Mouse (Mus musculus): Measurements from ENCODE around the gene Slc30a3. TPM values are rescaled to one million over a fixed set of nuclear protein-coding genes. Genes with fewer than 3 reads are reported as not detected.

Gene Slc30a3
- polyA plus RNA-seq, 1 experiment from 2014 or later: 0.50 TPM

- Histone ChIP-seq H3K9me3 (no peaks in the 10 kb centered on the region), H3K4me3 (no peak overlapping the region), H3K27me3 (peaks cover 70% of the 10 kb centered on the region), H3K27ac (no peak overlapping the region), H3K4me1 (no peaks in the 10 kb centered on the region), H3K4me2 (no peak overlapping the region), H3K9ac (no peak overlapping the region), H3K36me3 (no peaks in the 10 kb centered on the region)
- 75% methylated on average over 2 of the region's 2 CpGs for WGBS
- ATAC-seq (ENCODE audit: insufficient number of reproducible peaks, low FRiP score, low TSS enrichment, low read depth): no peak
Measured at GRCm38 (mm10) chr5:31087131-31087530, 20.9 kb downstream of the Slc30a3 start.

- no peaks in the 10 kb centered on the region for H3K4me1 ChIP-seq
- H3K27ac ChIP-seq: no peak overlapping the region
- H3K9ac ChIP-seq: no peak overlapping the region
- ATAC-seq (ENCODE audit: insufficient number of reproducible peaks, low FRiP score, low TSS enrichment, low read depth): no peak
- peaks cover 64% of the 10 kb centered on the region for H3K27me3 ChIP-seq
- H3K9me3 ChIP-seq: no peaks in the 10 kb centered on the region
- no peaks in the 10 kb centered on the region for H3K36me3 ChIP-seq
- H3K4me2 ChIP-seq: no peak overlapping the region
- H3K4me3 ChIP-seq: no peak overlapping the region
- 29% methylated on average over 7 of the region's 7 CpGs for WGBS
Measured at GRCm38 (mm10) chr5:31086606-31087005, 21.4 kb downstream of the Slc30a3 start.

GRCm38 (mm10) chr5:31083949-31084348, 24.1 kb downstream of the Slc30a3 start:
- Histone ChIP-seq H3K27me3 (peaks cover 38% of the 10 kb centered on the region), H3K9ac (no peak overlapping the region), H3K4me1 (0 out of 2 replicates have a peak, but pooled peaks cover 5% of the 10 kb centered on the region), H3K4me2 (no peak overlapping the region), H3K9me3 (no peaks in the 10 kb centered on the region), H3K27ac (no peak overlapping the region), H3K4me3 (no peak overlapping the region), H3K36me3 (peaks cover 2% of the 10 kb centered on the region)
- WGBS: 12% methylated on average over 8 of the region's 8 CpGs
- ATAC-seq (ENCODE audit: insufficient number of reproducible peaks, low FRiP score, low TSS enrichment, low read depth): no peak

- WGBS: 28% methylated on average over 12 of the region's 12 CpGs
Measured at GRCm38 (mm10) chr5:31082935-31083625, 25.0 kb downstream of the Slc30a3 start.

GRCm38 (mm10) chr5:31082355-31082754, 25.7 kb downstream of the Slc30a3 start:
- Histone ChIP-seq H3K36me3 (peaks cover 18% of the 10 kb centered on the region), H3K27ac (no peak overlapping the region), H3K4me1 (0 out of 2 replicates have a peak, but pooled peaks cover 5% of the 10 kb centered on the region), H3K9me3 (no peaks in the 10 kb centered on the region), H3K4me3 (no peak overlapping the region), H3K27me3 (peaks cover 25% of the 10 kb centered on the region), H3K9ac (no peak overlapping the region), H3K4me2 (no peak overlapping the region)
- ATAC-seq (ENCODE audit: insufficient number of reproducible peaks, low FRiP score, low TSS enrichment, low read depth): no peak
- 18% methylated on average over 5 of the region's 5 CpGs for WGBS

More at GRCm38 (mm10) chr5:31082935-31083625, 25.0 kb downstream of the Slc30a3 start:
- H3K27ac ChIP-seq: no peak overlapping the region
- H3K4me2 ChIP-seq: no peak overlapping the region
- H3K9me3 ChIP-seq: no peaks in the 10 kb centered on the region
- peaks cover 11% of the 10 kb centered on the region for H3K36me3 ChIP-seq
- H3K4me3 ChIP-seq: no peak overlapping the region
- no peak overlapping the region for H3K9ac ChIP-seq
- no peak for ATAC-seq (ENCODE audit: insufficient number of reproducible peaks, low FRiP score, low TSS enrichment, low read depth)
- 0 out of 2 replicates have a peak, but pooled peaks cover 5% of the 10 kb centered on the region for H3K4me1 ChIP-seq
- H3K27me3 ChIP-seq: peaks cover 30% of the 10 kb centered on the region

GRCm38 (mm10) chr5:31081386-31081785, 26.7 kb downstream of the Slc30a3 start:
- ATAC-seq (ENCODE audit: insufficient number of reproducible peaks, low FRiP score, low TSS enrichment, low read depth): no peak
- 75% methylated on average over 3 of the region's 3 CpGs for WGBS

GRCm38 (mm10) chr5:31080795-31081164, 27.3 kb downstream of the Slc30a3 start:
- no peak overlapping the region for H3K9ac ChIP-seq
- no peak for ATAC-seq (ENCODE audit: insufficient number of reproducible peaks, low FRiP score, low TSS enrichment, low read depth)
- no peak overlapping the region for H3K4me2 ChIP-seq

More at GRCm38 (mm10) chr5:31081386-31081785, 26.7 kb downstream of the Slc30a3 start:
- Histone ChIP-seq H3K27ac (no peak overlapping the region), H3K4me3 (no peak overlapping the region), H3K4me1 (0 out of 2 replicates have a peak, but pooled peaks cover 5% of the 10 kb centered on the region), H3K36me3 (peaks cover 28% of the 10 kb centered on the region), H3K4me2 (no peak overlapping the region), H3K9ac (no peak overlapping the region), H3K9me3 (no peaks in the 10 kb centered on the region), H3K27me3 (peaks cover 21% of the 10 kb centered on the region)

GRCm38 (mm10) chr5:31080059-31080794, 27.8 kb downstream of the Slc30a3 start:
- Histone ChIP-seq H3K27ac (peak overlapping the region; percentile 47; the same call in 1 of the 2 replicates), H3K4me1 (0 out of 2 replicates have a peak, but pooled peaks cover 5% of the 10 kb centered on the region)

More at GRCm38 (mm10) chr5:31080795-31081164, 27.3 kb downstream of the Slc30a3 start:
- 66% methylated on average over 3 of the region's 3 CpGs for WGBS
- H3K27ac ChIP-seq: no peak overlapping the region
- peaks cover 14% of the 10 kb centered on the region for H3K27me3 ChIP-seq
- no peaks in the 10 kb centered on the region for H3K9me3 ChIP-seq
- H3K4me1 ChIP-seq: 0 out of 2 replicates have a peak, but pooled peaks cover 5% of the 10 kb centered on the region
- H3K4me3 ChIP-seq: no peak overlapping the region
- peaks cover 34% of the 10 kb centered on the region for H3K36me3 ChIP-seq

GRCm38 (mm10) chr5:31076346-31076745, 31.7 kb downstream of the Slc30a3 start:
- ATAC-seq (ENCODE audit: insufficient number of reproducible peaks, low FRiP score, low TSS enrichment, low read depth): no peak
- Histone ChIP-seq H3K4me3 (no peak overlapping the region), H3K4me1 (0 out of 2 replicates have a peak, but pooled peaks cover 5% of the 10 kb centered on the region), H3K27me3 (no peaks in the 10 kb centered on the region), H3K36me3 (peaks cover 78% of the 10 kb centered on the region), H3K9ac (no peak overlapping the region), H3K4me2 (no peak overlapping the region), H3K27ac (no peak overlapping the region), H3K9me3 (no peaks in the 10 kb centered on the region)
- WGBS: 88% methylated on average over 13 of the region's 13 CpGs

More at GRCm38 (mm10) chr5:31080059-31080794, 27.8 kb downstream of the Slc30a3 start:
- H3K27me3 ChIP-seq: peaks cover 12% of the 10 kb centered on the region
- H3K9me3 ChIP-seq: no peaks in the 10 kb centered on the region
- H3K36me3 ChIP-seq: peaks cover 39% of the 10 kb centered on the region
- no peak overlapping the region for H3K4me2 ChIP-seq
- WGBS: 67% methylated on average over 13 of the region's 13 CpGs
- H3K4me3 ChIP-seq: no peak overlapping the region
- ATAC-seq (ENCODE audit: insufficient number of reproducible peaks, low FRiP score, low TSS enrichment, low read depth): no peak
- H3K9ac ChIP-seq: no peak overlapping the region

GRCm38 (mm10) chr5:31073176-31073575, 34.9 kb downstream of the Slc30a3 start:
- peaks cover 100% of the 10 kb centered on the region for H3K36me3 ChIP-seq
- WGBS: 91% methylated on average over 12 of the region's 12 CpGs
- no peaks in the 10 kb centered on the region for H3K4me1 ChIP-seq
- H3K4me2 ChIP-seq: no peak overlapping the region
- H3K27me3 ChIP-seq: no peaks in the 10 kb centered on the region
- no peak overlapping the region for H3K27ac ChIP-seq
- no peak for ATAC-seq (ENCODE audit: insufficient number of reproducible peaks, low FRiP score, low TSS enrichment, low read depth)
- H3K9ac ChIP-seq: no peak overlapping the region
- H3K4me3 ChIP-seq: no peak overlapping the region
- H3K9me3 ChIP-seq: no peaks in the 10 kb centered on the region

- 93% methylated on average over 11 of the region's 11 CpGs for WGBS
- Histone ChIP-seq H3K4me2 (no peak overlapping the region), H3K9me3 (no peaks in the 10 kb centered on the region), H3K27ac (no peak overlapping the region), H3K4me3 (no peak overlapping the region), H3K9ac (no peak overlapping the region), H3K36me3 (peaks cover 100% of the 10 kb centered on the region), H3K4me1 (no peaks in the 10 kb centered on the region), H3K27me3 (no peaks in the 10 kb centered on the region)
- no peak for ATAC-seq (ENCODE audit: insufficient number of reproducible peaks, low FRiP score, low TSS enrichment, low read depth)
Measured at GRCm38 (mm10) chr5:31071821-31072220, 36.2 kb downstream of the Slc30a3 start.

GRCm38 (mm10) chr5:31071059-31071458, 37.0 kb downstream of the Slc30a3 start:
- no peak overlapping the region for H3K9ac ChIP-seq
- H3K4me2 ChIP-seq: no peak overlapping the region
- no peak overlapping the region for H3K4me3 ChIP-seq
- H3K27me3 ChIP-seq: no peaks in the 10 kb centered on the region
- no peak for ATAC-seq (ENCODE audit: insufficient number of reproducible peaks, low FRiP score, low TSS enrichment, low read depth)
- H3K9me3 ChIP-seq: no peaks in the 10 kb centered on the region
- WGBS: 79% methylated on average over 2 of the region's 2 CpGs
- no peaks in the 10 kb centered on the region for H3K4me1 ChIP-seq
- H3K36me3 ChIP-seq: peaks cover 100% of the 10 kb centered on the region
- H3K27ac ChIP-seq: no peak overlapping the region

Data from limb, embryonic 15.5 days (tissue).